Mouse (Mus musculus): ENCODE results near the gene Foxf2.
A peak's percentile ranks its signal among the peaks of the same experiment; 100 is the strongest.

Gene Foxf2

DNA sequence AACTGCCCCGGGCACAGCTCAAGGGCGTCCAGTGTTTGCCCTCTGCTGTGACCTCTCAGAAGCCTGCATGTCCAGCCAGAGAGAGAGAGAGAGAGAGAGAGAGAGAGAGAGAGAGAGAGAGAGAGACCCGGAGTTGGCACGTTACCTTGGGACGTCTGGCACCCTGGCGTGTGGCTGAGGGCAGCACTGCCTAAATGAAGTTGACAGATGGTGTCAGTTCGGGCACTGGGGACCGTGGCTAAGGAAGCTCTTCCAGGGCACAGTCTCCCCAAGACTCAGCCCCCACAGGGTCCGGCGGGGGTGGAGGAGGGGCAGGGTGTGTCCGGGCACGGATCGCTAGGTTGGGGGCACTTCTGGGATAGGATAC is 667 bp upstream of the Foxf2 start:
- no peak for DNase-seq (ENCODE audit: low read depth, low spot score)

DNA sequence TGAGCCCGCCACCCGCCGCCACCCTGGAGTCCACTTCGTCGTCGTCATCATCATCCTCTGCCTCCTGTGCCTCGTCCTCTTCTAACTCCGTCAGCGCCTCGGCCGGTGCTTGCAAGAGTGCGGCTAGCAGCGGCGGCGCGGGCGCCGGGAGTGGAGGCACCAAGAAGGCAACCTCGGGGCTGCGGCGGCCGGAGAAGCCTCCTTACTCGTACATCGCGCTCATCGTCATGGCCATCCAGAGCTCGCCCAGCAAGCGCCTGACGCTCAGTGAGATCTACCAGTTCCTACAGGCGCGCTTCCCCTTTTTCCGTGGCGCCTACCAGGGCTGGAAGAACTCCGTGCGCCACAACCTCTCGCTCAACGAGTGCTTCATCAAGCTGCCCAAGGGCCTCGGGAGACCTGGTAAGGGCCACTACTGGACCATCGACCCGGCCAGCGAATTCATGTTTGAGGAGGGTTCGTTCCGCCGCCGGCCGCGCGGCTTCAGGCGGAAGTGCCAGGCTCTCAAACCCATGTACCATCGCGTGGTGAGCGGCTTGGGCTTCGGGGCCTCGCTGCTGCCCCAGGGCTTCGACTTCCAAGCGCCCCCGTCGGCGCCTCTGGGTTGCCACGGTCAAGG is 676 bp downstream of the Foxf2 start:
- DNase-seq (ENCODE audit: low read depth, low spot score) = no peak

DNA sequence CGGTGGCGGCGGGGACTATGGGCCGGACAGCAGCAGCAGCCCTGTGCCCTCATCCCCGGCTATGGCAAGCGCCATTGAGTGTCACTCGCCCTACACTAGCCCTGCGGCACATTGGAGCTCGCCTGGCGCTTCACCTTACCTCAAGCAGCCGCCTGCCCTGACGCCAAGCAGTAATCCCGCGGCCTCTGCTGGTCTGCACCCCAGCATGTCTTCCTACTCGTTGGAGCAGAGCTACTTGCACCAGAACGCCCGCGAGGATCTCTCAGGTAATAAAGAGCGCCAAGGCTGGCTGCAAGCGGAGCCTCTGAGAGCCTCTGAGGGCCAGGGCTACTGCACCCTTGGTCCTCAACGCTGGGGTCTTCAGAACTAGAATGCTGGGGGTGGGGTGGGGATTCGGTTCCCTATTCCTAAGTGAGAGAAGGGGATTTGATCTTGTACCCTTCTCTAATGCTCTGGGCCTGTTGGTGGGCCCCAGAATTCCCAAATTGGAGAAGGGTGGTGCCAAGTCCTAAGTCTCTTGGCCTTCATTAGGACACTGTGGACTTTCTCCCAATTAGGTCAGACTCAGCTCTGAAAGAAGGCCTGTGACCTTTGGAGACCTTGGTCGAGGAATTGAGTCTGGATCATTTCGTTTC is 1.5 kb downstream of the Foxf2 start:
- no peak for DNase-seq (ENCODE audit: low read depth, low spot score)

DNA sequence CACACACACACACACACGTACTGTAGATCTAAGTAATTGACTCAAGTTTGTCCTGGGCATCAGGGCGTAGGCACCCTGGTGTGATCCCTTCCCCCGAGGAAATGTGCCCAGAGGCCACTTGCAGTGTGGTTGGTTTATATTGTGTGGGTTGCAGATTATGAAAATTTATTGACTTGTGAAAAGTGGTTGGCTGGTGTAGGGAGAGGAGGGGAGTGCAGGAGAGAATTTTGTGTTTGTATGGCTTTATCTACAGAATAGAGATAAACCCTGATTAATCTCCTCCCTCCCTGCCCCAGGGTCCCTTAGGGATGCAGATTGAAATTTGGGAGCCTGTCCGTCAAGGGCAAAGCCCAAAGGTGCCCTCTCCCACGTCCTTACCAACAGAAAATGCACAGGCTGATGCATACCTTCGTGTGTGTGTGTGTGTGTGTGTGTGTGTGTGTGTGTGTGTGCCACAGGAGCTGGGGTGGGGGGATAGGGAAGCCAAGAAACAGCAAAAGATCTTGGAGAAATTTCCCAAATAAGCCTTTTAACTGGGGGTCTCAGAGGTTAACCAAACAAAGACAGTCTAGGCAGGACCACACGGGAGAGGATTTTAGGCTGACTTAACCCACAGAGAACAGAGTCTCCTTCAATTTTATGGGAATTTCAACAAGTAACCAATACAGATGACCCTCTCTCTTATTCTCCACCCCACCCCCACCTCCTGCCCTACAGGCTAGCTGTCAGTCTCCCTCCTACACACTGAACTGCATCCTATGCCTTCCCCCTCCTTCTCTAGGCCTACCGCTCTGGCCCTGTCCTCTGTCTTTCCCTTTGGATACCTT is 2.5 kb downstream of the Foxf2 start:
- DNase-seq (ENCODE audit: low read depth, low spot score) = no peak

DNA sequence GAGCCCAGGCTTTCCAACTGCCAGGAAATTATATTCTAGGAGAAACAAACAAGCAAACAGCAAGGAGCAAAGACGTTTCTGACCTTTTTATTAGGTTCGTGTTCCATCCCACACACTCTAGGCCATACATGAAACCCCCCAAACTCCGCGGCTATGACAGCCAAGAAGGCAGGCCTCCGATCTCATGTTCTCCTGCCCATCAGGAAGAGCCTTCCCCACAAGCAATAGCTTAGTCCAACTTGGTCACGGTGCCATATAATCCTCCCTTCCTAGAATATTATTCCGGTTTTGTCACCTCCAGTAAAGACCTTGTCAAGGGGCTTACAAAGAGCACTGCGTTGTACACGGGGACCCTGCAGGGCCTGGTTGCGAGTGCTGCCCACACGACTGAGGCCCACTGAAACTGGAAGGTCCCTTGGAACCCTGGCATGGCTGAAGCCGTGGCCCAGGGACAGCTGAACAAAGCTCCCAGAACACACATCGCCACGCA is 3.1 kb downstream of the Foxf2 start:
- no peak for DNase-seq (ENCODE audit: low read depth, low spot score)

DNA sequence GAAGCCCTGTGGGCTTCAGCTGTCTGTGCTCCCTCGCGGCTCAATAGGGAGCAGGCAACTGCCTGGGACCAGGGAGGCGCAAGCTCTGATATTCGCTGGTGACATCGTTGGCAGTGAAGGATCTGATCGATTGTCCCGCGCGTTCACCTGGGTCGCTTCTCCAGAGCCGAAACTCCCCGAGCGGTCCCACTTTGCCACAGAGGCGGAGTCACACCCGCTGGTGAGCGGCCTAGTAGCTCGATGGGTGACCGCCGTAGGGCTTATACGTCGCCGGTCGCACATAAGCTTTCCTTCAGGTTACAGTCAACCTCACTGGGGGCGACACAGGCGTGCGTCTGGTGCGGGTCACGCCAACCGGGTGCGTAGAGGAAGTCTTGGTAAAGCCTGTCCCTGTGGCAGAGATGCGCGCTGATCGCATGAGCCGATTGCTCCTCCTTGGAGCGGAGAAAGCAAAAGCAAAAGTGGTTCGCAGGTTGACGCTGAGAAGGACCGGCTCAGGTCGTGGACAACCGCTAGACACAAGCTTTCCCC is 3.8 kb downstream of the Foxf2 start:
- DNase-seq (ENCODE audit: low read depth, low spot score) = no peak

DNA sequence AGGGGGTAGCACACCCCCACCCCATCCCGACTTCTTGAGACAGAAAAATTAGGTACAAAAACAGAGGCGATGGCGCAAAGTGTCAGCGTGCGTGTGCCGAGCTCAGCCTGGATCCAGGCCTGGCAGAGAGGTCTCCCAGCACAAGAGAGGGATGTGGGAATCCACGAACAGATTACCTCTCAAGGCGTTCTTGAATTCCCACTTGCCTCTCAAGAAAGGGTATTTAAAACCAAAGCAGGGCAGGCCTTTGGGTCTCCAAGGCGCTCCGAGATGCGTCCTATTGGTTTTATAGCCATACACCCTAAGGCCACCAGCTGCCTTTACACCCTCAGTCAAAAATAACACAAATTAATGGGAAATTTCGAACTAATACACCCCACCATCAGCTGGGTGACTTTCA is 4.4 kb downstream of the Foxf2 start:
- no peak for DNase-seq (ENCODE audit: low read depth, low spot score)

DNA sequence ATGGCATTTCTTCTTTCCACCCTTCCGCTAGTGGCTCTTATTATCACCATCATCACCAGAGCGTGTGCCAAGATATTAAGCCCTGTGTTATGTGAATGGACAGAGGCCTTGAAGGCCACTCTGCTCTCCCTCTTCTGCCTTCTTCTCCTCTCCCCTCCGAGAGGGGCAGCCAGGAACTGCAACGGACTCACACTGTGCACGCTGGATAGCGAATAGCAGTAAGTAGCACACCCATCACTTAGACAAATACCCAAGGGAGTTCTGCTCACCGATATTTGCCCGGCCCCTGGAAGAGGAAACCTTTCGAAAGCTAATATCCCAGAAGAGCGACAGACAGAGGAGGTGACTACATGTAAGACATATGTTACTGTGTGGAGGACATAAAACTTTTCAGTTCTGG is 4.9 kb downstream of the Foxf2 start:
- no peak for DNase-seq (ENCODE audit: low read depth, low spot score)

DNA sequence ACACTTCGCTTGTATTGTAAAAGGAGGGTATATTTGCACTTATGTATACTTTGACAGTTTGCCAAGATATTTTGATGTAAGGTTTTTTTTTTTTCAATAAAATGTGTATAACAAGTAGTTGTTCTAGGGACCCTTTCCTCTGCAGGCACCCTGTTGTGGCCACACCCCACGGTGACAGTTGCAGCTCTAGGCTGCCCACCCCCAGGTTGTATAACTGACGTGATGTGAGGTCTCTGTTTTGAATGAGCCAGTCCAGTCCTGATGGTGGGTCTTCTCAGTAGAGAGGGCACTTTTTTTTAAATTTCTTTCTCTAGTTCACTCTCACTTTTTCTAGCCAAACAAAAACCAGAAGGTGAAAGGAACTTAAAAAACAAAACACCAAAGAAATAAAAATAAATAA is 5.7 kb downstream of the Foxf2 start:
- no peak for DNase-seq (ENCODE audit: low read depth, low spot score)

DNA sequence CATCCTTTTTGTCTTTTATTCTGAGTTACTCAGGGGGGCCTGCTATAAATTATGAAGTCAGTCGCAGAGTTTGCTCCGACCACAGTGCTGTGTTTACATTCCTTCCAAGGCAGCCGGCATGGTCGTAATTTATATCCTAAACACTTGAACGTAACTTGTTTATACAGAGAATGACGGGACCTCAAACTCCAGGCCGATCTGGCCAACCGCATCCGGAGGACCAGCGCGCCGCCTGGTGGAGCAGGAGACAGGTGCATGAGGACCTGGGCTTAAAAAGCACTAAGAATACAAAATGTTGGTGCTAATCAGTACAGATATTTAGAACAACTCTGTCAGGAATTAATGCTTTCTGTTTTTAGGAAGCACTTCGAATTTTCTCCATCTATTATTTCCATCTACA is 6.8 kb downstream of the Foxf2 start:
- DNase-seq (ENCODE audit: low read depth, low spot score) = no peak

DNA sequence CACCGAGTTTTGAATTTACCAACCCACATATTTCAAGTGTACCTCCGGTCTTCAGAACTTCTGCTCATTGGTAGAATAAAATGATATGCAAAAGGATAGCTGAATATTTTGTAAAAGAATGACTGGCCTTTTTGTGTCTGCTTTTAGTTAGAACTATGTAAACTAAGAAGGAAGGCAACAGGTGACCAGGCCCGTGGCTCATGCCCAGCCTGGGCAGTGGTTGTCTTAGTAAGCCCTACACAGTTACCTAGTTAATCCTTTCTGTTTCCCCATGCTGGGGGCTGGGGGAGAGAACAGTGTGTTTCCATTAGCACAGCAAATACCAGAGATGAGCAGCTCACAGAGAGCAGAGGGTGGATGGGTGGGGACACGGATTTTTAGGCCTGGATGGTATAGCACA is 7.6 kb downstream of the Foxf2 start:
- DNase-seq (ENCODE audit: low read depth, low spot score) = no peak

DNA sequence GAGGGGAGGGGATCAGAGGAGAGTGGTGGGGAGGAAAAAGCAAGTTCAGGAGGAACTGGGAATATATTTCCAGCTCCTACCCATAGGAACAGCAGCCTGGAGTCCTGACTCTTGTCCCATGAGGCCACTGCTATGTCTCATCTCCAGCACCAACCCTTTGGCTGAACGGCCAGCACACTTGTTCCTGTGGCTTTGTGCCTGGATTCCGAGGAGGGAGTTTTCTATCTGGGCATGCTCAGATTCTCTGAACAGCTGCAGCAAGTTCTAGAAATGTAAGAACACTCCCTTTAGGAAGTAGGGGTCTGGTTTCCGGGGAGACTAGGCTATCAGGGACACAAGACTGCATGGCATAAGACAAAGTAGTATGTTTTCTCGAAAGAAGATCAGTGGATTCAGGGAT is 9.9 kb downstream of the Foxf2 start:
- DNase-seq (ENCODE audit: low read depth, low spot score) = no peak

DNA sequence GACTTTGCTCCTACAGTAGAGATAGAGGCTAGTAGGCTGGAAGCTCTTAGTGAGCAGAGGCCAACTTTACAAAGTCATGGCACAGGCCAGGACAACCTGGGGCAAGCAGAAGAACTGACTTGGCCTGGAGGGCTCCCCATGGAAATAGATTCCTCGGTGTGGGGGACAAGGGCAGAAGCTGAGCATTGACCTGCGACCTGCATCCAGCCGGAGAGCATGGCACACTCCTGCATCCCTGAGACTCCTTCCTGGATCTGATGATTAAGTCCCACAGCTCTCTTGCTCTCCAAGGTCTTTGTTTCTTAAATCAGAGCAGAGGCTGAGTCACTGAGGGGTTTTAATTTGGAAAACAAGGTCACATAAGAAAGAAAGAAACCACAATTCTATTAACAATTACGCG is 15.9 kb downstream of the Foxf2 start:
- no peak for DNase-seq (ENCODE audit: low read depth, low spot score)

DNA sequence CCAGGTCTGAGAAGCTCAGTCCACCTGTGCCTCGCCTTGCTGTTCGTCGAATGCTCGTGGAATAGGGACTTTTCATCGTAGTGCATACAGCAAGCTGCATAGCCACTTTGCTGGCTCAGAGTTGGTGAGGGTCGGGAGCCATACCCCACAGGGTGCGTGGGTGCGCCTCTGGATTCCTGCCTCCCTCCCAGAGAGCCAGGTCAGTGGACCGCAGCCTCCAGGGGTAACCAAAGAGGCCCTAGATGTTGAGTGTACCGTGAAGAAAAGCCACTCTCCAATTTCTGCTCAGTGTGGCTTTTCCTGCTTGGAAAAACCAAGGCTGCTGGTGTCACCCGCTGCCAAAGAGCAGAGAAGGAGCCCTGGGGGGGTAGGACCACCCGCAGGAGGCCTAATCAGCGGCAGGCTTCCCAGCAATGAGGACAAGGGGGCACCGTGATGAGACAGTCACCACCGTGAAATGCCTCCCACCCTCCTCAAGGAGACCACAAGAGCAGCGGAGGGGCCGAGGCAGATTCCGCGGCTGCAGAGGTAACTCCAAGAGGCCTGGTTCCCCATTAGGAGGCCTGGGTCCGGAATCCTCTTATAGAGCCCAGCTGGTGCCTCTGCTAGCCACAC is 26.6 kb downstream of the Foxf2 start:
- no peak for DNase-seq (ENCODE audit: low read depth, low spot score)

DNA sequence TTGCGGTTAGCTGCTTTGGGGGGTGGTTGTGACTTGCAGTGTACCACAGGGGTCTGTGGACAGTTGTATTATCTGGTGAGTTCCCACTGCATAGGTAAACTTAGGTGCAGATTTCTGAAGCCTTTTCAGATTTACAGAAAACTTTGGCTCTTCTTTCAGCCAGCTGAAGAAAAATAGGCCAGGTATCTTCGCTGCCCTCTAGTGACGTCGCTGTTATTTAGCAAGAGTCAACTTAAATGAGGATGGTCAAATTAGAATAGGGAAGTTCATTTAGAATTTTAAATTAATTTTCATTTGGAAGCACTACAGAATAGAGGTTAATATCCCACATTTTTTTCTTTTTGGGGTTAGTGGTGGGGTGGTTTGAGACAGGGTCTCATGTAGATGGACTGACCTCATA is 30.6 kb downstream of the Foxf2 start:
- DNase-seq (ENCODE audit: low read depth, low spot score) = no peak

DNA sequence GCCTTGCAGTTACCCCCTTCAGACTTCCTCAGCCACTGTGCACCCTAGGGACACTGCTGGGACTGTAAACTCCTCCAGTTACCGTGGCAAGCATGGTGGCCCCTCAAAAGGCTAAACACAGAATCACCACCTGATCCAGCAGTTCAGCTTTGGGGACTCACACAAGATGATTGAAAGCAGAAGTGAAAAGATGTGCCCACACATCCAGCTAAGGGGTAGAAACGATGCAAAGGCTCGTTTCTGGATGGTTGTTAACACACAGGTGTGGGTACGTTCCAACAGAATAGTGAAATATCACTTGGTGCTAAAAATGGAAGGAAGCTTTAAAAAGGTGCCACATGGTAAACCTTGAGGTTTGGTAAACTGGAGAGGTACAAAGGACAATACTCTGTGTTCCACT is 32.6 kb downstream of the Foxf2 start:
- no peak for DNase-seq (ENCODE audit: low read depth, low spot score)

DNA sequence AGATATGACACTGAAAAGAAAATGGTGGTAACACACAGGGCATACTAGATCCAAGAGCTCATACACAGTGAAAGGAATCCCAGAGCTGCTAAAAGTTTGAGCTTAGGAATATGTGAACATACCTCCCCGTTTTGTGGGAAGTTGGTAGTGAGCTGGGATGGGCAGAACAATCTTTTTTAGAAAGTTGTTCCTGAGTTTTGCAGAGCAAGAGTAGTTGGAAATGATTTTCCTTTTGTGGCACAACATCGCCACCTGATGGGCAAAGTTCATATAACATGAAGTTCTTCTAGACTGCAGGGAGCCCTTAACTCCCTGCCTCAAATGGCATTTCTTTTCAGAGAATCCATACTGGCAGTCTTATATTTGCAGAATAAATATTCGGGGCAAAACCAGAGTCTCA is 33.3 kb downstream of the Foxf2 start:
- DNase-seq (ENCODE audit: low read depth, low spot score) = peak; percentile 35

DNA sequence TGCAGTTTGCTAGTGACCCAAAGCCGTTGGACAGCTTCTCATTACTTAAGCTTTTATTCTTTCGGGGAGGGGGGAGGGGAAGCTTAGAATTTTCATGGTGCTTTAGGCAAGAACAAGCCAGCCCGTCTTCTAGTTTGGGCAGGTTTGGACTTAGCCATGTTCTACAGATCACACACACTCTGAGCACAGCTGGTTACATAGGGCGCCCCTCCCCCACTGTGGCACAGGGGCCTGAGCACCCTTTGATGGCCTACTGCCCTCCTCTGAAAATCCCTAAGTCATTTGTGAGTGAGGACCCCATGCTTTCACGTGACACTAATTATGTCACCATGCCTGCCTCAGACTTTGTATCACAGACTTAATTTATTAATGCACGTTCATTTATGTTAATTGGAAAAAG is 35.6 kb downstream of the Foxf2 start:
- DNase-seq (ENCODE audit: low read depth, low spot score) = no peak

DNA sequence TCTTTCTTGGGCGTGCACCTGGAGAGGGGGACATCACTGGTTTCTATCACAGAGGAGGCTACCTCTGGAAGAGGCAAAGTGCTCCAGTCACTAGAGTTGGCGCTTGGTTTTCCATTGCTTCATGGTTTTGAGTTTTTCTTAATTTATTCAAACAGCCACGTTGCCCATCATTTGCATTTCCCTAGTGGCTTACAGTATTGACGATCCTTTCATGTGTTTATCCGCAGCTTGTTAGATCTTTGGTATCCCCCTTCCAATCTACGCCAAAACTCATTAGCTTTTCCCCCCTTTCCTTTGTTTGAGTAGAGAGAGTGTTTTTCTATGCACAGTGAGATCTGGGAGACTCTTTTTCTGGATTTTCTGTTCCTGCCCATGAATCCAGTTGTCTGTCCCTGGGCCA is 39.8 kb downstream of the Foxf2 start:
- DNase-seq (ENCODE audit: low read depth, low spot score) = no peak

DNA sequence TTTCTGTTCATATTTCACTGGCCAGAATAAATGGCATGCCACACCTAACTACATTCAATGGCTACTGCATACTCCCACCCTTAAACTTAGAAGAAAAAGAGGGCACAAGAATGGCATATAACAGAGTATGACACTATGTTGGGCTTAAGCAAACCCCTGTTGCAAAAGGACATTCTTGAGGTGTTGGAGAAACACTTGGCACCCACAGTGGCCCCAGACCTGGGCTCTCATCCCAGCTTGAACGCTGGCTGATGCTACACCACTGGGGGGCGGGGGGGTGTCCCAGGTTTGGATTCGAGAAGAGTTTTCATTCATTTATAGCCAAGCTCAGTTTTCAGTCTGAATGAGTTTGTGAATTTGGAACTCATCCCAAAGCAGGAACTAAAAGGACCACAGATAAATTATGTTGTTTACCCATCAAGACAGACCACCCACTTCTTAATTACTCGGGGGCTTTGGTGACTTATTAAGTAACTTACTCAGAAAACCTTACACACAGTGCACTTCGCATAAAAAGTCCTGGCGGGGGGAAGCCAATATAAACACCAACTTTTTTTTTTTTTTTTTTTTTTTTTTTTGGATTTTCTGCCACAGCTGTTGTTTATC is 42.4 kb downstream of the Foxf2 start:
- no peak for DNase-seq (ENCODE audit: low read depth, low spot score)

DNA sequence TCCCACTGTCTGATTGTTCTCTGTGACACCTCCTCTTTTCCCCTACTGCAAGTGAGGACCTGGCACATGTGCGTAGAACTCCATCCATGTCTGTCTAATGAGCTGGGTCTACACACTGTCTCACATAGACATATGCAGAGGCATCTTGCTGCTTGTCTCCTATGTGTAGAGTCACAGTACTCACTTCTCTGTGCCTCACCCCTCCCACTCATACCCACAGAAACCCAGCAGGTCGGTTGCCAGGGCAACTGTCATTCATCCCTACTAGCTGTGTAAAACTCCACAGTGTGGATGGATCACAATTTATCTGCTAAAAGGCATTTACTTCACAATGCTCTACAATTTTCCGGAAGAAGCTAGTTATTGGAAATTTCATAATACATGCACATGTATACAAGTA is 46.5 kb downstream of the Foxf2 start:
- DNase-seq (ENCODE audit: low read depth, low spot score) = peak; percentile 16
